Mouse (Mus musculus) MEL (cell line): ENCODE data around the gene Scn3b.

Experiments used
- CTCF ChIP-seq, 3 experiments: IDR thresholded peaks in 2 of 3; conservative IDR thresholded peaks in 1 of 3; 2 replicates each; pipeline ENCODE4 v1.5.1; 2011 to 2012; ENCODE audit warnings: low read length in 3 of 3, low read depth in 2 of 3, mild to moderate bottlenecking in 2 of 3, improper control_type of control experiment in 1 of 3, inconsistent platforms in 1 of 3, mixed read lengths in 1 of 3, moderate library complexity in 1 of 3; ENCODE audit not compliant: control insufficient read depth in 1 of 3, insufficient read depth in 1 of 3, poor library complexity in 1 of 3, severe bottlenecking in 1 of 3
- E2F4 ChIP-seq: IDR thresholded peaks from 2 replicates; pipeline ENCODE4 v1.6.1; 2011; ENCODE audit warnings: low read depth, low read length, improper control_type of control experiment, borderline replicate concordance
- GATA1 ChIP-seq: IDR thresholded peaks from 2 replicates; pipeline ENCODE4 v1.6.1; 2011; ENCODE audit warnings: low read depth, low read length, improper control_type of control experiment
- KAT2A ChIP-seq: conservative IDR thresholded peaks from 2 replicates; pipeline ENCODE4 v1.6.1; 2012; ENCODE audit warnings: low read depth, low read length, improper control_type of control experiment, inconsistent platforms
- MAFK ChIP-seq: IDR thresholded peaks from 2 replicates; pipeline ENCODE4 v1.6.1; 2011; ENCODE audit warnings: low read depth, mild to moderate bottlenecking, low read length, improper control_type of control experiment, borderline replicate concordance
- MAX ChIP-seq: IDR thresholded peaks from 2 replicates; pipeline ENCODE4 v1.6.1; 2011; ENCODE audit warnings: low read length, improper control_type of control experiment
- MYC ChIP-seq: IDR thresholded peaks from 2 replicates; pipeline ENCODE4 v1.6.1; 2011; ENCODE audit warnings: low read depth, mild to moderate bottlenecking, low read length, improper control_type of control experiment, moderate library complexity
- POLR2A ChIP-seq, 2 experiments: IDR thresholded peaks; 2 replicates each; pipeline ENCODE4 v1.6.1; 2011 to 2012; ENCODE audit warnings: low read length in 2 of 2, mild to moderate bottlenecking in 2 of 2, control low read depth in 1 of 2, improper control_type of control experiment in 1 of 2, low read depth in 1 of 2, moderate library complexity in 1 of 2; ENCODE audit not compliant: control insufficient read depth in 1 of 2, insufficient read depth in 1 of 2, poor library complexity in 1 of 2
- POLR2AphosphoS2 ChIP-seq: IDR thresholded peaks from 2 replicates; pipeline ENCODE4 v1.6.1; 2011; ENCODE audit warnings: low read length, improper control_type of control experiment
- POLR2AphosphoS5 ChIP-seq: IDR thresholded peaks from 2 replicates; pipeline ENCODE4 v1.6.1; 2012; ENCODE audit warnings: low read depth, borderline replicate concordance, mild to moderate bottlenecking, inconsistent platforms, low read length, moderate library complexity, mixed read lengths
- RAD21 ChIP-seq: IDR thresholded peaks from 2 replicates; pipeline ENCODE4 v1.6.1; 2011; ENCODE audit warnings: mild to moderate bottlenecking, low read depth, low read length, improper control_type of control experiment
- TAL1 ChIP-seq: IDR thresholded peaks from 2 replicates; pipeline ENCODE4 v1.6.1; 2012; ENCODE audit warnings: mild to moderate bottlenecking, inconsistent platforms, low read length, moderate library complexity, mixed read lengths
- ZC3H11A ChIP-seq: IDR thresholded peaks from 2 replicates; pipeline ENCODE4 v1.6.1; 2012; ENCODE audit warnings: low read depth, mild to moderate bottlenecking, inconsistent platforms, low read length, improper control_type of control experiment
- ZKSCAN1 ChIP-seq: IDR thresholded peaks from 2 replicates; pipeline ENCODE4 v1.6.1; 2012; ENCODE audit warnings: low read depth, mild to moderate bottlenecking, inconsistent platforms, low read length, improper control_type of control experiment, moderate library complexity

- TF ChIP-seq MAX (no peak), CTCF (IDR thresholded peaks at IDR 0.05 in 2 of 3, conservative IDR thresholded peaks at IDR 0.05 in 1 of 3; ENCODE audit: control insufficient read depth in 1 of 3, insufficient read depth in 1 of 3, low read depth in 2 of 3, low read length in 3 of 3, poor library complexity in 1 of 3, severe bottlenecking in 1 of 3) (no peak), POLR2AphosphoS5 (no peak), MYC (no peak), RAD21 (no peak), POLR2AphosphoS2 (no peak), GATA1 (no peak), TAL1 (no peak), ZC3H11A (no peak), POLR2A (IDR thresholded peaks at IDR 0.05; ENCODE audit: control insufficient read depth in 1 of 2, insufficient read depth in 1 of 2, low read depth in 1 of 2, low read length in 2 of 2, poor library complexity in 1 of 2) (no peak), ZKSCAN1 (no peak), MAFK (no peak), KAT2A (no peak), E2F4 (no peak)
Observed at GRCm38 (mm10) chr9:40297969-40298368, 29.0 kb downstream of the Scn3b start.
